Mouse (Mus musculus) bone marrow macrophage, adult 2 months (primary cell): Measurements from ENCODE around the gene 4930558K02Rik. TPM values are rescaled to one million over a fixed set of nuclear protein-coding genes. Genes with fewer than 3 reads are reported as not detected.

Experiments used
- H3K27ac ChIP-seq: 2 replicates; pipeline ENCODE4 v1.5.1; 2012; ENCODE audit warnings: low read depth, low read length; ENCODE audit not compliant: insufficient read depth
- H3K4me1 ChIP-seq: 2 replicates; pipeline ENCODE4 v1.6.1; 2012; ENCODE audit warnings: low read length; ENCODE audit not compliant: control insufficient read depth, insufficient read depth
- H3K4me3 ChIP-seq: 2 replicates; pipeline ENCODE4 v1.5.1; 2012; ENCODE audit warnings: mild to moderate bottlenecking, low read length, moderate library complexity; ENCODE audit not compliant: insufficient read depth
- CTCF ChIP-seq: IDR thresholded peaks from 2 replicates; pipeline ENCODE4 v1.5.1; 2012; ENCODE audit warnings: low read depth, mild to moderate bottlenecking, low read length, moderate library complexity
- POLR2A ChIP-seq: IDR thresholded peaks from 2 replicates; pipeline ENCODE4 v1.6.1; 2012; ENCODE audit warnings: mild to moderate bottlenecking, low read depth, low read length, borderline replicate concordance
- polyA plus RNA-seq: library from polyadenylated mRNA; stranded (reverse); fragments of >200 nt; gene quantifications from 2 replicates; pipeline ENCODE4 v1.2.4, GENCODE M21; 2012; ENCODE audit not compliant: missing spikeins, insufficient read depth, insufficient read length

The 4930558K02Rik gene
- polyA plus RNA-seq: not detected in 2 replicates

GRCm38 (mm10) chr1:161979536-161979935 is at the start of gene 4930558K02Rik:
TSS of gene 4930558K02Rik (minus strand) at chr1:161979636.
- H3K27ac ChIP-seq: no peak within 1 kb of the TSS
- peaks cover 13% of the 10 kb centered on the region for H3K4me1 ChIP-seq
- TF ChIP-seq POLR2A (no peak), CTCF (no peak)
- H3K4me3 ChIP-seq: no peak within 1 kb of the TSS

- H3K4me3 ChIP-seq: no peak overlapping the region
- TF ChIP-seq POLR2A: no peak
- no peak for TF ChIP-seq CTCF
- H3K27ac ChIP-seq: no peak overlapping the region
- peaks cover 6% of the 10 kb centered on the region for H3K4me1 ChIP-seq
Observed at GRCm38 (mm10) chr1:162023681-162024270, 44.3 kb upstream of the 4930558K02Rik start.

- TF ChIP-seq CTCF (no peak), POLR2A (no peak)
- H3K27ac ChIP-seq: no peak overlapping the region
- peaks cover 15% of the 10 kb centered on the region for H3K4me1 ChIP-seq
- no peak overlapping the region for H3K4me3 ChIP-seq
Observed at GRCm38 (mm10) chr1:162020766-162021165, 41.3 kb upstream of the 4930558K02Rik start.

- H3K4me3 ChIP-seq: no peak overlapping the region
- TF ChIP-seq POLR2A: no peak
- no peak overlapping the region for H3K27ac ChIP-seq
- peaks cover 15% of the 10 kb centered on the region for H3K4me1 ChIP-seq
Observed at GRCm38 (mm10) chr1:162020303-162020731, 40.9 kb upstream of the 4930558K02Rik start.

GRCm38 (mm10) chr1:162018601-162018977 is 39.2 kb upstream of the 4930558K02Rik start:
- TF ChIP-seq CTCF: no peak
- no peak for TF ChIP-seq POLR2A
- Histone ChIP-seq H3K27ac (peak overlapping the region; percentile 6), H3K4me3 (peak overlapping the region; percentile 12; the same call in 1 of the 2 replicates), H3K4me1 (peaks cover 15% of the 10 kb centered on the region)

GRCm38 (mm10) chr1:162017975-162018600 is 38.7 kb upstream of the 4930558K02Rik start:
- Histone ChIP-seq H3K27ac (peak overlapping the region; percentile 6), H3K4me1 (peaks cover 15% of the 10 kb centered on the region)
- no peak for TF ChIP-seq POLR2A
- TF ChIP-seq CTCF: no peak

GRCm38 (mm10) chr1:162016982-162017381 is 37.5 kb upstream of the 4930558K02Rik start:
- no peak overlapping the region for H3K27ac ChIP-seq
- no peak for TF ChIP-seq CTCF
- no peak for TF ChIP-seq POLR2A
- H3K4me3 ChIP-seq: no peak overlapping the region

More at GRCm38 (mm10) chr1:162017975-162018600, 38.7 kb upstream of the 4930558K02Rik start:
- H3K4me3 ChIP-seq: peak overlapping the region; percentile 12; the same call in 1 of the 2 replicates

GRCm38 (mm10) chr1:162015247-162015862 is 35.9 kb upstream of the 4930558K02Rik start:
- H3K27ac ChIP-seq: no peak overlapping the region
- H3K4me3 ChIP-seq: no peak overlapping the region

More at GRCm38 (mm10) chr1:162016982-162017381, 37.5 kb upstream of the 4930558K02Rik start:
- H3K4me1 ChIP-seq: peaks cover 15% of the 10 kb centered on the region

GRCm38 (mm10) chr1:162013561-162013960 is 34.1 kb upstream of the 4930558K02Rik start:
- H3K27ac ChIP-seq: no peak overlapping the region
- TF ChIP-seq CTCF: no peak
- TF ChIP-seq POLR2A: no peak
- H3K4me3 ChIP-seq: no peak overlapping the region
- peaks cover 14% of the 10 kb centered on the region for H3K4me1 ChIP-seq

More at GRCm38 (mm10) chr1:162015247-162015862, 35.9 kb upstream of the 4930558K02Rik start:
- TF ChIP-seq CTCF (no peak), POLR2A (no peak)
- H3K4me1 ChIP-seq: peaks cover 20% of the 10 kb centered on the region

- H3K4me3 ChIP-seq: no peak overlapping the region
- H3K27ac ChIP-seq: no peak overlapping the region
- TF ChIP-seq CTCF (no peak), POLR2A (no peak)
- H3K4me1 ChIP-seq: peaks cover 5% of the 10 kb centered on the region; the same call in 1 of the 2 replicates
Observed at GRCm38 (mm10) chr1:162011523-162012245, 32.2 kb upstream of the 4930558K02Rik start.
